Mouse (Mus musculus) gastrocnemius, postnatal 4 days (tissue): ENCODE measurements around the gene Rapgefl1. TPM values are rescaled to one million over a fixed set of nuclear protein-coding genes. Genes with fewer than 3 reads are reported as not detected.

ENCODE experiments used
- DNase-seq, 2 experiments: peaks; one replicate each; pipeline ENCODE4 v3.0.0; 2021 to 2022; ENCODE audit warnings: low spot score in 2 of 2, mixed read lengths in 2 of 2
- long read RNA-seq, 2 experiments: library from polyadenylated mRNA; stranded (forward); transcript quantifications; one replicate each; pipeline ENCODE4 v2.0.0; 2021
- total RNA-seq, 2 experiments: library from RNA; stranded (reverse); gene quantifications; 2 replicates each; pipeline ENCODE4 v1.2.3; 2021

Rapgefl1 gene
- 1 to 10 TPM; 3.4 to 4.3 TPM for total RNA-seq
- long read RNA-seq, experiment 1, full-length matches to known transcripts = 1 of 2 reads
- long read RNA-seq, experiment 1, partial matches to known transcripts = 1 of 2 reads
- long read RNA-seq, experiment 1, other reads (novel, unspliced or antisense) = 0 of 2 reads
- long read RNA-seq, experiment 2, full-length matches to known transcripts = 2 of 3 reads
- long read RNA-seq, experiment 2, partial matches to known transcripts = 0 of 3 reads
- long read RNA-seq, experiment 2, other reads (novel, unspliced or antisense) = 1 of 3 reads

- DNase-seq = peak; percentile 78 to 80
Measured at GRCm38 (mm10) chr11:98836651-98837141, at the start of gene Rapgefl1. Gene Rapgefl1, plus strand, starts transcription at chr11:98836785.

GRCm38 (mm10) chr11:98787229-98787628 lies 49.4 kb upstream of the Rapgefl1 start:
- DNase-seq = peak in 1 of 2 experiments; percentile 50

- DNase-seq = no peak
Measured at GRCm38 (mm10) chr11:98787691-98788090, 48.9 kb upstream of the Rapgefl1 start.

- no peak for DNase-seq
Measured at GRCm38 (mm10) chr11:98788139-98788538, 48.4 kb upstream of the Rapgefl1 start.

- DNase-seq = peak in 1 of 2 experiments; percentile 84
Measured at GRCm38 (mm10) chr11:98788550-98789218, 47.9 kb upstream of the Rapgefl1 start.

GRCm38 (mm10) chr11:98789219-98789807 lies 47.3 kb upstream of the Rapgefl1 start:
- no peak for DNase-seq

- DNase-seq = no peak
Measured at GRCm38 (mm10) chr11:98789824-98790223, 46.8 kb upstream of the Rapgefl1 start.

- DNase-seq = no peak
Measured at GRCm38 (mm10) chr11:98790631-98791205, 45.9 kb upstream of the Rapgefl1 start.

- DNase-seq = no peak
Measured at GRCm38 (mm10) chr11:98791448-98791847, 45.1 kb upstream of the Rapgefl1 start.

GRCm38 (mm10) chr11:98792081-98792480 lies 44.5 kb upstream of the Rapgefl1 start:
- no peak for DNase-seq

- DNase-seq = peak; percentile 61 to 82
Measured at GRCm38 (mm10) chr11:98794469-98795014, 42.0 kb upstream of the Rapgefl1 start.

GRCm38 (mm10) chr11:98795015-98795713 lies 41.4 kb upstream of the Rapgefl1 start, which contains the start of gene Msl1:
Gene Msl1, plus strand, starts transcription at chr11:98795516.
- peak; percentile 83 to 89 for DNase-seq

- DNase-seq = peak; percentile 41 to 66
Measured at GRCm38 (mm10) chr11:98795714-98796514, 40.7 kb upstream of the Rapgefl1 start.

- peak; percentile 45 to 76 for DNase-seq
Measured at GRCm38 (mm10) chr11:98796515-98797216, 39.9 kb upstream of the Rapgefl1 start.

- peak in 1 of 2 experiments; percentile 15 for DNase-seq
Measured at GRCm38 (mm10) chr11:98797306-98797705, 39.3 kb upstream of the Rapgefl1 start.

- no peak for DNase-seq
Measured at GRCm38 (mm10) chr11:98797909-98798308, 38.7 kb upstream of the Rapgefl1 start.

GRCm38 (mm10) chr11:98804605-98805004 lies 32.0 kb upstream of the Rapgefl1 start, which contains the start of gene Casc3:
Gene Casc3, plus strand, starts transcription at chr11:98804905.
- DNase-seq = no peak

- no peak for DNase-seq
Measured at GRCm38 (mm10) chr11:98808417-98808816, 28.2 kb upstream of the Rapgefl1 start.
